Mouse (Mus musculus): ENCODE data around the gene Slc22a28. TPM values are rescaled to one million over a fixed set of nuclear protein-coding genes. Genes with fewer than 3 reads are reported as not detected.

The Slc22a28 gene
- polyA plus RNA-seq, 1 experiment from 2014 or later = not detected

Other genes starting within 250 kb of the Slc22a28 start
- not detected in 2 replicates for gene Slc22a27, start 166.0 kb downstream of the Slc22a28 start, polyA plus RNA-seq (2014; fragmentation: Nextera tagmentation; extraction: Ambion mirVana)
- not detected in 2 replicates for gene Slc22a29, start 86.9 kb upstream of the Slc22a28 start, polyA plus RNA-seq (2014; fragmentation: Nextera tagmentation; extraction: Ambion mirVana)

All from heart, embryonic 11.5 days (tissue).